Mouse (Mus musculus): ENCODE measurements around the gene Tmem107. TPM values are rescaled to one million over a fixed set of nuclear protein-coding genes. Genes with fewer than 3 reads are reported as not detected.

The Tmem107 gene
- polyA plus RNA-seq, 1 experiment, result 7.0 TPM

GRCm38 (mm10) chr11:69102403-69102725 lies 31.8 kb downstream of the Tmem107 start:
- Histone ChIP-seq H3K4me1 (ENCODE audit: control insufficient read depth, insufficient read depth, insufficient read length) (peaks cover 16% of the 10 kb centered on the region; the same call in 1 of the 2 replicates), H3K36me3 (ENCODE audit: control insufficient read depth, insufficient read depth, low read length) (peaks cover 58% of the 10 kb centered on the region), H3K27me3 (ENCODE audit: control insufficient read depth, insufficient read depth, low read length) (no peaks in the 10 kb centered on the region), H3K27ac (ENCODE audit: insufficient read depth, low read length) (no peak overlapping the region), H3K4me3 (ENCODE audit: extremely low read depth, insufficient read depth, insufficient read length) (no peak overlapping the region)
- no peak for DNase-seq (ENCODE audit: low read depth in 1 of 2, low spot score in 2 of 2)
- WGBS, result 95% methylated on average over 7 of the region's 7 CpGs
- TF ChIP-seq POLR2A (IDR thresholded peaks at IDR 0.05; ENCODE audit: low read depth, low read length) (no peak), CTCF (IDR thresholded peaks at IDR 0.05; ENCODE audit: extremely low read depth, insufficient read depth, insufficient read length, insufficient replicate concordance) (no peak)

- Histone ChIP-seq H3K4me3 (ENCODE audit: extremely low read depth, insufficient read depth, insufficient read length) (no peak overlapping the region), H3K4me1 (ENCODE audit: control insufficient read depth, insufficient read depth, insufficient read length) (peaks cover 9% of the 10 kb centered on the region; the same call in 1 of the 2 replicates), H3K36me3 (ENCODE audit: control insufficient read depth, insufficient read depth, low read length) (peaks cover 66% of the 10 kb centered on the region), H3K27ac (ENCODE audit: insufficient read depth, low read length) (no peak overlapping the region), H3K27me3 (ENCODE audit: control insufficient read depth, insufficient read depth, low read length) (no peaks in the 10 kb centered on the region)
- TF ChIP-seq POLR2A (IDR thresholded peaks at IDR 0.05; ENCODE audit: low read depth, low read length) (no peak), CTCF (IDR thresholded peaks at IDR 0.05; ENCODE audit: extremely low read depth, insufficient read depth, insufficient read length, insufficient replicate concordance) (no peak)
- no peak for DNase-seq (ENCODE audit: low read depth in 1 of 2, low spot score in 2 of 2)
- 95% methylated on average over 14 of the region's 14 CpGs for WGBS
These were observed 32.5 kb downstream of the Tmem107 start for GRCm38 (mm10) chr11:69103121-69103520.

GRCm38 (mm10) chr11:69103531-69104435 lies 33.2 kb downstream of the Tmem107 start:
- no peak for DNase-seq (ENCODE audit: low read depth in 1 of 2, low spot score in 2 of 2)
- H3K4me1 ChIP-seq (ENCODE audit: control insufficient read depth, insufficient read depth, insufficient read length), result peaks cover 6% of the 10 kb centered on the region; the same call in 1 of the 2 replicates
- no peak overlapping the region for H3K27ac ChIP-seq (ENCODE audit: insufficient read depth, low read length)
- TF ChIP-seq POLR2A (IDR thresholded peaks at IDR 0.05; ENCODE audit: low read depth, low read length) (no peak), CTCF (IDR thresholded peaks at IDR 0.05; ENCODE audit: extremely low read depth, insufficient read depth, insufficient read length, insufficient replicate concordance) (no peak)
- H3K36me3 ChIP-seq (ENCODE audit: control insufficient read depth, insufficient read depth, low read length), result peaks cover 71% of the 10 kb centered on the region
- WGBS, result 95% methylated on average over 15 of the region's 15 CpGs
- no peaks in the 10 kb centered on the region for H3K27me3 ChIP-seq (ENCODE audit: control insufficient read depth, insufficient read depth, low read length)
- no peak overlapping the region for H3K4me3 ChIP-seq (ENCODE audit: extremely low read depth, insufficient read depth, insufficient read length)

- DNase-seq (ENCODE audit: low read depth in 1 of 2, low spot score in 2 of 2), result no peak
- Histone ChIP-seq H3K4me1 (ENCODE audit: control insufficient read depth, insufficient read depth, insufficient read length) (peaks cover 6% of the 10 kb centered on the region; the same call in 1 of the 2 replicates), H3K4me3 (ENCODE audit: extremely low read depth, insufficient read depth, insufficient read length) (no peak overlapping the region), H3K36me3 (ENCODE audit: control insufficient read depth, insufficient read depth, low read length) (peaks cover 78% of the 10 kb centered on the region), H3K27me3 (ENCODE audit: control insufficient read depth, insufficient read depth, low read length) (no peaks in the 10 kb centered on the region), H3K27ac (ENCODE audit: insufficient read depth, low read length) (no peak overlapping the region)
- 95% methylated on average over 14 of the region's 14 CpGs for WGBS
- no peak for TF ChIP-seq CTCF (IDR thresholded peaks at IDR 0.05; ENCODE audit: extremely low read depth, insufficient read depth, insufficient read length, insufficient replicate concordance)
These were observed 33.9 kb downstream of the Tmem107 start for GRCm38 (mm10) chr11:69104487-69104886.

GRCm38 (mm10) chr11:69105227-69105626 lies 34.6 kb downstream of the Tmem107 start:
- no peak for DNase-seq (ENCODE audit: low read depth in 1 of 2, low spot score in 2 of 2)
- no peaks in the 10 kb centered on the region for H3K27me3 ChIP-seq (ENCODE audit: control insufficient read depth, insufficient read depth, low read length)
- H3K4me1 ChIP-seq (ENCODE audit: control insufficient read depth, insufficient read depth, insufficient read length), result peaks cover 6% of the 10 kb centered on the region; the same call in 1 of the 2 replicates
- H3K27ac ChIP-seq (ENCODE audit: insufficient read depth, low read length), result no peak overlapping the region
- 92% methylated on average over 6 of the region's 6 CpGs for WGBS
- no peak for TF ChIP-seq POLR2A (IDR thresholded peaks at IDR 0.05; ENCODE audit: low read depth, low read length)
- H3K4me3 ChIP-seq (ENCODE audit: extremely low read depth, insufficient read depth, insufficient read length), result no peak overlapping the region
- H3K36me3 ChIP-seq (ENCODE audit: control insufficient read depth, insufficient read depth, low read length), result peaks cover 79% of the 10 kb centered on the region

- Histone ChIP-seq H3K4me1 (ENCODE audit: control insufficient read depth, insufficient read depth, insufficient read length) (peaks cover 2% of the 10 kb centered on the region; the same call in 1 of the 2 replicates), H3K4me3 (ENCODE audit: extremely low read depth, insufficient read depth, insufficient read length) (no peak overlapping the region), H3K27ac (ENCODE audit: insufficient read depth, low read length) (no peak overlapping the region), H3K36me3 (ENCODE audit: control insufficient read depth, insufficient read depth, low read length) (peaks cover 77% of the 10 kb centered on the region), H3K27me3 (ENCODE audit: control insufficient read depth, insufficient read depth, low read length) (no peaks in the 10 kb centered on the region)
- 90% methylated on average over 2 of the region's 2 CpGs for WGBS
- DNase-seq (ENCODE audit: low read depth in 1 of 2, low spot score in 2 of 2), result no peak
- no peak for TF ChIP-seq CTCF (IDR thresholded peaks at IDR 0.05; ENCODE audit: extremely low read depth, insufficient read depth, insufficient read length, insufficient replicate concordance)
- TF ChIP-seq POLR2A (IDR thresholded peaks at IDR 0.05; ENCODE audit: low read depth, low read length), result no peak
These were observed 35.2 kb downstream of the Tmem107 start for GRCm38 (mm10) chr11:69105796-69106195.

- no peak for DNase-seq (ENCODE audit: low read depth in 1 of 2, low spot score in 2 of 2)
- Histone ChIP-seq H3K4me3 (ENCODE audit: extremely low read depth, insufficient read depth, insufficient read length) (no peak overlapping the region), H3K36me3 (ENCODE audit: control insufficient read depth, insufficient read depth, low read length) (peaks cover 72% of the 10 kb centered on the region), H3K4me1 (ENCODE audit: control insufficient read depth, insufficient read depth, insufficient read length) (0 out of 2 replicates have a peak, but pooled peaks cover 3% of the 10 kb centered on the region), H3K27me3 (ENCODE audit: control insufficient read depth, insufficient read depth, low read length) (no peaks in the 10 kb centered on the region), H3K27ac (ENCODE audit: insufficient read depth, low read length) (no peak overlapping the region)
- WGBS, result 93% methylated on average over 11 of the region's 11 CpGs
- TF ChIP-seq POLR2A (IDR thresholded peaks at IDR 0.05; ENCODE audit: low read depth, low read length) (no peak), CTCF (IDR thresholded peaks at IDR 0.05; ENCODE audit: extremely low read depth, insufficient read depth, insufficient read length, insufficient replicate concordance) (no peak)
These were observed 35.7 kb downstream of the Tmem107 start for GRCm38 (mm10) chr11:69106299-69106698.

Data from spleen, adult 2 months (tissue).